Mouse (Mus musculus) stomach, postnatal 0 days (tissue): ENCODE measurements around the gene Nrgn.

ENCODE experiments used
- CTCF ChIP-seq: IDR thresholded peaks from 2 replicates; pipeline ENCODE4 v1.5.1; 2016; ENCODE audit warnings: antibody characterized with exemption, low read depth, mild to moderate bottlenecking, moderate library complexity
- EP300 ChIP-seq: optimal IDR thresholded peaks from 2 replicates; pipeline ENCODE3; 2016; ENCODE audit warnings: antibody characterized with exemption

DNA sequence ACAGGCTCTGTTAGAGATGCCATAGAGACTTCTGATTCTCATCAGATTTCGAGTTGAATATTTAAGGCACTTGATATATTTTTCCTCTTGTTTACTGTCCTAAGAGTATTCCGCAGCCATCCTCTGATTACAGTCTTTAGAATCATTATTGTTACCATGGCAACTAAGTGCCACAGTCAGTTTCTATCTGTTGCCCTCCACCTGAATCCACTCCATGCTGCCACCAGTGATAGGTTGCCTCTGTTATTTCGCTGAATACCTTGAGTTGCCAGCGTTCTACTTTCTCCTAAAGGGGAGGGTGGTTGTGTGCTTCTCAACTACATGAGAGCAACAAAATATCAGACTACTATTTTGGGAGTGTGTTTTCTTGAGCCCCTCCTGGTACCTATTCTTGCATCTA is 34.0 kb upstream of the Nrgn start:
- no peak for TF ChIP-seq CTCF
- TF ChIP-seq EP300, result no peak
